In genomic region chr5:124528791-124529190, GRCm38 (mm10) we compare ENCODE assay signal across 8 mouse cellular contexts. TPM values are rescaled to one million over a fixed set of nuclear protein-coding genes. Genes with fewer than 3 reads are reported as not detected.
DNase-seq lines count a peak whose midpoint lies in the region; ATAC-seq and TF ChIP-seq lines count a peak whose summit lies in the region.

No protein-coding gene starts in this region.

- TF ChIP-seq CTCF in liver, postnatal 0 days (IDR thresholded peaks at IDR 0.05; ENCODE audit: low read depth), result no peak

- H3K4me2 ChIP-seq in liver, postnatal 0 days (ENCODE audit: low read depth, low read length), result peak overlapping the region; percentile 38

- no peak overlapping the region for H3K4me3 ChIP-seq in liver, postnatal 0 days (ENCODE audit: low read depth, low read length)

- peaks cover 22% of the 10 kb centered on the region for H3K4me1 ChIP-seq in liver, postnatal 0 days (ENCODE audit: insufficient read depth)

- no peak for TF ChIP-seq EP300 in liver, postnatal 0 days (IDR thresholded peaks at IDR 0.05; ENCODE audit: low read depth)

- H3K36me3 ChIP-seq in liver, postnatal 0 days (replicated peaks; ENCODE audit: insufficient read depth, low read length), result no peaks in the 10 kb centered on the region

- no peak overlapping the region; the same call in 1 of the 2 replicates for H3K9ac ChIP-seq in liver, postnatal 0 days (replicated peaks)

- H3K9me3 ChIP-seq in liver, postnatal 0 days (ENCODE audit: low read length), result no peaks in the 10 kb centered on the region

- DNase-seq in retina, postnatal 1 day, result peak; percentile 23
- no peak for DNase-seq in retina, embryonic 14.5 days (ENCODE audit: low spot score)
- peak; percentile 58 for DNase-seq in heart, postnatal 4 days
- no peak for DNase-seq in liver, postnatal 0 days
- DNase-seq in frontal cortex, postnatal 25 days (ENCODE audit: low spot score in 2 of 2), result no peak
- no peak for DNase-seq in cerebellum, adult 9-10 months

- ATAC-seq in liver, postnatal 0 days, result no peak
- no peak for ATAC-seq in inflammation-experienced regulatory T-cells, adult 6 months
- no peak for ATAC-seq in CD4-positive, CD25-positive, alpha-beta regulatory T cell, adult 4 months

- 54% methylated on average over 9 of the region's 9 CpGs for WGBS in liver, postnatal 0 days (ENCODE audit: insufficient replicate concordance)

- peak overlapping the region; percentile 16; the same call in 1 of the 2 replicates for H3K27ac ChIP-seq in liver, postnatal 0 days (ENCODE audit: low read depth)

- peaks cover 30% of the 10 kb centered on the region for H3K27me3 ChIP-seq in liver, postnatal 0 days (ENCODE audit: insufficient read depth, low read length)

RNA-seq across cellular contexts. Expression of gene Rilpl1, which starts 2.4 kb away (rescaled TPM):
- 10 to 100 TPM; 50.3 to 53.6 TPM for total RNA-seq in heart, postnatal 4 days (2021)
- 2.4 and 3.3 TPM in 2 replicates for polyA plus RNA-seq in liver, postnatal 0 days (2015; fragmentation: Nextera tagmentation; extraction: Ambion mirVana)
- 1 to 10 TPM in 1 of 3 experiments, under 1 TPM in 2; 0.39 to 1.3 (median 0.91) TPM for polyA plus RNA-seq in inflammation-experienced regulatory T-cells, adult 6 months (2017; shearing (Covaris generic))
- polyA plus RNA-seq in CD4-positive, CD25-positive, alpha-beta regulatory T cell, adult 4 months (2017; shearing (Covaris generic)), result 1 to 10 TPM in 1 of 2 experiments, under 1 TPM in 1; 0.62 to 1.1 TPM

RNA-seq across cellular contexts. Expression of gene Tmed2, which starts 11.7 kb away (rescaled TPM):
- total RNA-seq in heart, postnatal 4 days (2021), result 100 to 1,000 TPM; 217 to 226 TPM
- 253 and 267 TPM in 2 replicates for polyA plus RNA-seq in liver, postnatal 0 days (2015; fragmentation: Nextera tagmentation; extraction: Ambion mirVana)
- 100 to 1,000 TPM in 1 of 3 experiments, 10 to 100 TPM in 2; 41.3 to 124 (median 59.1) TPM for polyA plus RNA-seq in inflammation-experienced regulatory T-cells, adult 6 months (2017; shearing (Covaris generic))
- polyA plus RNA-seq in CD4-positive, CD25-positive, alpha-beta regulatory T cell, adult 4 months (2017; shearing (Covaris generic)), result 10 to 100 TPM; 35.7 to 51.2 TPM

RNA-seq across cellular contexts. Expression of gene Ddx55, which starts 23.9 kb away (rescaled TPM):
- total RNA-seq in heart, postnatal 4 days (2021), result 1 to 10 TPM; 7.8 to 8.5 TPM
- polyA plus RNA-seq in liver, postnatal 0 days (2015; fragmentation: Nextera tagmentation; extraction: Ambion mirVana), result 3.6 and 3.7 TPM in 2 replicates
- 10 to 100 TPM; 14.7 to 22.6 (median 20.1) TPM for polyA plus RNA-seq in inflammation-experienced regulatory T-cells, adult 6 months (2017; shearing (Covaris generic))
- 10 to 100 TPM; 17.2 to 22.9 TPM for polyA plus RNA-seq in CD4-positive, CD25-positive, alpha-beta regulatory T cell, adult 4 months (2017; shearing (Covaris generic))

RNA-seq across cellular contexts. Expression of gene Snrnp35, which starts 45.9 kb away (rescaled TPM):
- total RNA-seq in heart, postnatal 4 days (2021), result 10 to 100 TPM; 19.3 to 23.5 TPM
- polyA plus RNA-seq in liver, postnatal 0 days (2015; fragmentation: Nextera tagmentation; extraction: Ambion mirVana), result 5.9 and 6.5 TPM in 2 replicates
- 10 to 100 TPM in 1 of 3 experiments, 1 to 10 TPM in 2; 6.5 to 12.1 (median 9.7) TPM for polyA plus RNA-seq in inflammation-experienced regulatory T-cells, adult 6 months (2017; shearing (Covaris generic))
- 10 to 100 TPM in 1 of 2 experiments, 1 to 10 TPM in 1; 4.7 to 14.2 TPM for polyA plus RNA-seq in CD4-positive, CD25-positive, alpha-beta regulatory T cell, adult 4 months (2017; shearing (Covaris generic))

RNA-seq across cellular contexts. Expression of gene Eif2b1, which starts 50.1 kb away (rescaled TPM):
- 10 to 100 TPM; 38.6 to 42.5 TPM for total RNA-seq in heart, postnatal 4 days (2021)
- 26.3 and 30.7 TPM in 2 replicates for polyA plus RNA-seq in liver, postnatal 0 days (2015; fragmentation: Nextera tagmentation; extraction: Ambion mirVana)
- polyA plus RNA-seq in inflammation-experienced regulatory T-cells, adult 6 months (2017; shearing (Covaris generic)), result 10 to 100 TPM; 43.2 to 54.2 (median 51.1) TPM
- 10 to 100 TPM; 45.0 to 45.7 TPM for polyA plus RNA-seq in CD4-positive, CD25-positive, alpha-beta regulatory T cell, adult 4 months (2017; shearing (Covaris generic))

Comparison
In these comparisons a context has a peak if more than half of its experiments do, and no peak if none do; other contexts are left out.
1. DNase-seq: peak in retina, postnatal 1 day (single experiment) and heart, postnatal 4 days (single experiment); none in retina, embryonic 14.5 days (single experiment), liver, postnatal 0 days (single experiment), frontal cortex, postnatal 25 days (0 of 2) and cerebellum, adult 9-10 months (single experiment).